8 mouse cellular contexts compared by ENCODE assay signal in the genomic region with DNA sequence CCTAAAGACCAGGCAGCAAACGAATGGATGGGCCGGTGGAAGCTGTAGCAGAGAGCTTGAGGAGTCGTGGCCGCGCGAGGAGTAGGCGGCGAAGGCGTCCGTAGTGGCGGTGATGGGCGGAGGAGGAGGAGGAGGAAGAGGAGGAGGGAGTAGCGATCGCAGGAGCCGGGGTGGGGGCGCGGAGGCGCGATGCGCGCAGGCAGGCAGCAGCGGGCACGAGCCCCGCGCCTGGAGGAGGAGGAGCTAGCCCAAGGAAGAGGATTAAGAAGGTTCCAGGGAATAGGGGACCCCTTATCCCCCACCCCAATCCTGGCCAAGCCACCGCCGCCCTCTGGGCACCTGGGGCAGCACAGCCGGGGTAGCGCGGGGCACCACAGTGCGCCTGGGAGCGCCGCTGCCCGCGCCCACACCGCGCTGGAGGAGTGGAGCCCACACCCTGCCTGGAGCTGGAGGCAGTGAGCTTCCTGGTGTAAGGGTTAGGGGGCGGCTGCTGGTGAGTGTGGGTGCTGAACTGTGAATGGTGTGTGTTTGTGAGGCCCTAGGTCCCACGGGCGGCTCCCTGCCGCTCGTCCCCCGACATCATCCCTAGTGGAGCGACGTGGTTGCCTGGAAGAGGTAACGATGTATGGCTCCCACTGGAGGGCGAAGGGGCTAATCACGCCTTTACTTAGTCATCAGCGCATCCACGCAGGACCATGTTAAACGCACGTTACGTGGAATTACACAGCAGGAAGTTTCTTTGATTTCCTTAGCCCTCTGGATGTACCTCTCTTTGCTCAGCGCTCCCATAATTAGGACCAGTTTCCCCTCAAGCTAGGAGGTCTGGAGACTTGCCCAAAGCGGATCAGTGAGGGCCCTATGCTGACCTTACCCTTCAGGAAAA. TPM values are rescaled to one million over a fixed set of nuclear protein-coding genes. Genes with fewer than 3 reads are reported as not detected.
DNase-seq lines count a peak whose midpoint lies in the region; ATAC-seq and TF ChIP-seq lines count a peak whose summit lies in the region.
"Had no signal": no experiment of that assay in that cellular context is flagged by ENCODE, and none has a peak within 500 bp of the region (broad histone marks: within the 10 kb centered on the region; RNA-seq: fewer than 3 reads in every experiment).

TSS of gene Gabra2 (minus strand) at position 125 of the 883 bp plus-strand sequence.

- peak within 1 kb of the TSS; percentile 100 for H3K27ac ChIP-seq in layer of hippocampus, adult 2 months
- H3K27ac ChIP-seq in liver, embryonic 15.5 days (replicated peaks), result no peak within 1 kb of the TSS

- H3K4me1 ChIP-seq in liver, embryonic 15.5 days (replicated peaks), result no peaks in the 10 kb centered on the region

- H3K9me3 ChIP-seq in liver, embryonic 15.5 days (replicated peaks), result no peaks in the 10 kb centered on the region

- TF ChIP-seq CTCF in layer of hippocampus, adult 2 months (conservative IDR thresholded peaks at IDR 0.05), result peak; percentile 57

- H3K9ac ChIP-seq in liver, embryonic 15.5 days, result no peak within 1 kb of the TSS

- peak within 1 kb of the TSS; percentile 92 for H3K4me3 ChIP-seq in layer of hippocampus, adult 2 months
- H3K4me3 ChIP-seq in liver, embryonic 15.5 days (replicated peaks), result peak within 1 kb of the TSS; percentile 7; the same call in 1 of the 2 replicates

- no peak for ATAC-seq in liver, embryonic 15.5 days (ENCODE audit: insufficient read depth)

- H3K27me3 ChIP-seq in liver, embryonic 15.5 days, result peaks cover 19% of the 10 kb centered on the region

- H3K36me3 ChIP-seq in liver, embryonic 15.5 days (replicated peaks), result no peaks in the 10 kb centered on the region

- WGBS in liver, embryonic 15.5 days (ENCODE audit: insufficient replicate concordance), result 2% methylated on average over 54 of the region's 55 CpGs

- H3K4me2 ChIP-seq in liver, embryonic 15.5 days, result peak within 1 kb of the TSS; percentile 41

- peak; percentile 1 to 8 for DNase-seq in thymus, postnatal 36 days
- no peak for DNase-seq in thymus, adult 18-20 months
- peak; percentile 24 for DNase-seq in cerebellum, adult 9-11 months
- DNase-seq in frontal cortex, adult 2 months (ENCODE audit: extremely low spot score in 1 of 2, low spot score in 1 of 2), result peak; percentile 52 to 81
- peak; percentile 78 to 84 for DNase-seq in layer of hippocampus, adult 2 months (ENCODE audit: low spot score in 2 of 2)
- peak; percentile 79 for DNase-seq in right cerebral cortex, postnatal 4 days

RNA-seq across cellular contexts. Expression of gene Gabra2, which starts in this region (rescaled TPM):
- polyA plus RNA-seq in frontal cortex, adult 2 months (2012; rRNA removed), result 46.2 and 57.3 TPM in 2 replicates
- 100 to 1,000 TPM; 140 to 145 TPM for total RNA-seq in layer of hippocampus, adult 2 months (2021)
- 0.03 TPM in 2 replicates for polyA plus RNA-seq in liver, embryonic 15.5 days (2015; fragmentation: Nextera tagmentation; extraction: Ambion mirVana)
- total RNA-seq: common myeloid progenitor, adult 5-6 weeks had no signal

Comparison
In these comparisons a context has a peak if more than half of its experiments do, and no peak if none do; other contexts are left out.
1. RNA of gene Gabra2 (polyA plus RNA-seq): 46.2 to 57.3 TPM in frontal cortex, adult 2 months; 0.03 TPM in liver, embryonic 15.5 days; every median in the first group is over 10 times any median in the second.
2. DNase-seq: peak in thymus, postnatal 36 days (2 of 2), cerebellum, adult 9-11 months (single experiment), frontal cortex, adult 2 months (2 of 2), layer of hippocampus, adult 2 months (2 of 2) and right cerebral cortex, postnatal 4 days (single experiment); none in thymus, adult 18-20 months (0 of 2).